Mouse (Mus musculus) megakaryocyte, embryonic 14.5 days (primary cell): ENCODE measurements around the gene Cdc6. TPM values are rescaled to one million over a fixed set of nuclear protein-coding genes. Genes with fewer than 3 reads are reported as not detected.

Experiments used
- H3K27me3 ChIP-seq: replicated peaks from 2 replicates; pipeline ENCODE3; 2012; ENCODE audit warnings: inconsistent platforms
- H3K36me3 ChIP-seq: replicated peaks from 2 replicates; pipeline ENCODE3; 2012; ENCODE audit warnings: low read length, inconsistent platforms, mixed read lengths
- H3K4me1 ChIP-seq: 2 replicates; pipeline ENCODE4 v1.6.1; 2012; ENCODE audit warnings: inconsistent platforms
- H3K4me3 ChIP-seq: replicated peaks from 2 replicates; pipeline ENCODE3; 2012; ENCODE audit warnings: moderate library complexity, mild to moderate bottlenecking, inconsistent platforms
- H3K9me3 ChIP-seq: 2 replicates; pipeline ENCODE4 v1.6.1; 2012; ENCODE audit warnings: inconsistent platforms
- FLI1 ChIP-seq: IDR thresholded peaks from 2 replicates; pipeline ENCODE4 v1.6.1; 2012; ENCODE audit warnings: low read length, inconsistent platforms, mixed read lengths
- GATA1 ChIP-seq: IDR thresholded peaks from 3 replicates; pipeline ENCODE4 v1.6.1; 2012; ENCODE audit warnings: mixed read lengths, low read length, inconsistent platforms, borderline replicate concordance
- polyA plus RNA-seq: library from polyadenylated mRNA; stranded (reverse); fragments of >175 nt; gene quantifications from 2 replicates; pipeline ENCODE4 v1.2.3, GENCODE M21; 2012; ENCODE audit warnings: low replicate concordance; ENCODE audit not compliant: insufficient read depth

Cdc6 gene
- polyA plus RNA-seq, 1 experiment: 0.44 TPM

DNA sequence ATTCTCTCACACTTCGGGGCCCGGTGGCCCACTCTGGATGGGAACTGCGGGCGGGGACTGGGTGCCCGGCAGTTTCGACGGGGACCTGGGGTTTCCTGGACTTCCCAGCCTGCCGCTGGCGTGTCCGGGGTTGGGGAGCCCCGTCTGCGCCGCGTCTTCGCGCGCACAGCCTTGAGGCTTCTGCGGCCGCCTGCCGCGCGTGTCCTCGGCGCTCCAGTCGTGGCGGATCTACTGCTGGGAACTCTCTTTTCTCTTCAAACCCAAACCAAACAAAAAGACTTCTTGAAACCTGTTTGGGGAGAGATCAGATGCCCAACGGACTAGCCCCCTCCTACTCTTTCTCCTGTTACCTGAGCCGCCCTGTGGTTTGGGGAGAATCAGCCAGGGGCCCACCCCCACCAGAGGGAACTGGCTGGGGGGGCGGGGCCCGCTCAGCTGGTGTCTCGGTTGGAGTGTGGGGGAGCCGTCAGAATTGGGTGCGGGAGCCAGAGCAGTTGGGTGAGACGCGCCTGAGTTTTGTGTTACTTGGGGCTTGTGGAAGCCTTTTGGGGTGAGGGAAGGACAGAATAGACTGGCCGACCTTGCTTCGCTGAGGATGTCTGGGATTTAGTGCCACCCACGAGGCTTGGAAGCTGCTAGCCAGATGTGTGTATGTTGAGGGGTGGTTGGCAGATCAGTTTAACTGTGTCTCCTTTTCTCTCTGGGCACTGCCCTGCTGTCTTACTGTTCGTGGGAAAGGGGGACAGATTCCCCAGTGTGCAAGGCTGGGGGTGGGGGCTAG, 30.5 kb downstream of the Cdc6 start:
- peak overlapping the region; percentile 93 for H3K4me3 ChIP-seq
- peaks cover 96% of the 10 kb centered on the region for H3K27me3 ChIP-seq
- TF ChIP-seq GATA1: no peak
- TF ChIP-seq FLI1: no peak
- peaks cover 82% of the 10 kb centered on the region for H3K4me1 ChIP-seq
- H3K9me3 ChIP-seq: peaks cover 11% of the 10 kb centered on the region
- H3K36me3 ChIP-seq: no peaks in the 10 kb centered on the region

GRCm38 (mm10) chr11:98938701-98939083, 31.1 kb downstream of the Cdc6 start:
- peak overlapping the region; percentile 93 for H3K4me3 ChIP-seq
- H3K4me1 ChIP-seq: peaks cover 82% of the 10 kb centered on the region
- TF ChIP-seq FLI1: no peak
- TF ChIP-seq GATA1: no peak
- H3K9me3 ChIP-seq: peaks cover 11% of the 10 kb centered on the region
- peaks cover 96% of the 10 kb centered on the region for H3K27me3 ChIP-seq
- H3K36me3 ChIP-seq: no peaks in the 10 kb centered on the region

DNA sequence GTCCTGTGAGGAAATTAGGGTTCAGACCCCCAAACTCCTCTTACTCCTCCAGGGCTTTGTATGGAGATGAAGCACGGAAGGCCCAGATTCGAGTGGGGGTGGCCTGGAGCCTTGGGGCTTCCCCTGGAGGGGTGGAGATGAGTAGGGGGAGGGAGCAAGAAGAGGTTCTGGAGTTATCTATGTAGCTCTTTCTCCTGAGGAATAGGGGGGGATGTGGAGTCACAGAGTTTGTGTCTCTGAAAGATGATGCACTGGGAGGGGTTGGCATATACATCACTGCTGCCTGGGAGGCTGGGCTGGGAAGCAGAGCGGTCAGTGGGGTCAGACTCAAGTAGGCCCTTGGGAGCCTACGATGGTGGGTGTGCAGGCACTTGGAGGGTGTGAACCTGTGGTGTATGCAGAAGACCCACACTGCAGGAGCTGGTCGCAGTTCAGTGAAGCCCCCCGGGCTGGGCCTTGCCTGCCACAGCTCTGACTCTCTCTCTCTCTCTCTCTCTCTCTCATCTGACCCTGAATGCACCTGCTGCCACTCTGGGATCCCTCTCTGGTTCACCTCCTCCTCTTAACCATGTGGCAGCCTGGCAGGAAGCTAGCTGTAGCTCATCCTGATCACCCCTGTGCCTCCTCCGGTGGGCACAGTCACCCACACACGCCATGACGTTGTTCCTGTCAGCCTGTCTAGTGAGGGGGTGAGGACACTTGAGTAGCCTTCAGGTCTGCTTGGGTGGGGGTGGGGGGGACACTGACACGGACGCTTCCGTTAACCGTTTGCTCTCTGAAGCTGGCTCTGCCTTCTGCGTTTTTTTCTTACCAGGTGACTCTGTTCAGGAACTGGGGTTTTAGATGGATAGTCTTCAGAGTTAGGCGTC, 31.7 kb downstream of the Cdc6 start:
- peaks cover 86% of the 10 kb centered on the region for H3K4me1 ChIP-seq
- peaks cover 7% of the 10 kb centered on the region for H3K9me3 ChIP-seq
- peaks cover 97% of the 10 kb centered on the region for H3K27me3 ChIP-seq
- no peaks in the 10 kb centered on the region for H3K36me3 ChIP-seq
- TF ChIP-seq GATA1 (no peak), FLI1 (no peak)
- H3K4me3 ChIP-seq: peak overlapping the region; percentile 93

DNA sequence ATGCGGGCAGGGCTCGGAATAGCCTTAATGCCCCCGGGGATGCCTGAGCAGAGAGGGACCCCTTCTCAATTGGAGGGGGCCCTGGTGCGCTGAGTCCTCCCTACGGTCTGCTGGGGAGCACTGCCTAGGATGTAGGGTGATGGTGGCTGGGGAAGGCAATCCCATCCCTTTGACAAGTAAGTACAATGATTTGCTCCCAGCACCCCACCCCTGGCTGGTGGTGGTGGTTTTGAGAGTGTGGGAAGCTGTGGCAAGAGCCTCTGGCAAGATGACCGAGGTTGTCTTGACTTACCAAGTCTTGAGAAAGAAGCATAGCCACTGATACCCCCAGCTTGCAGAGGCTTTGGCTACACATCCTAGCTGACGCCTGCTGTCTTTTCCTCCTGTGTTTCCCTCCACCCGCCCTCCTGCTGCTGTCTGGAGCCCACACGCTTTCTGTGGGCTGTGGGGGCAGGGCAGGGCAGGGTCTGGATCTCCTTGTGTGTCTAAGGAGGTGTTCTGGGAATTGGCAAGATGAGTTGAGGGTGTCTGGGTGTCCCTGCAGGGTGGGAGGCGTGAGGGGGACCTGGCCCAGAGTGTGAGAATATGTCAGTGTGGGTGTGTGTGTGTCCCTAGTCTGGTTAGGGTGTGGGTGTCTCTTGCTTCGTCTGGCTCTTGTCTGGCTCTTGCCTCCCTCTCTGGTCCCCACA, 32.5 kb downstream of the Cdc6 start:
- peaks cover 4% of the 10 kb centered on the region for H3K9me3 ChIP-seq
- H3K4me1 ChIP-seq: peaks cover 93% of the 10 kb centered on the region
- H3K36me3 ChIP-seq: no peaks in the 10 kb centered on the region
- TF ChIP-seq FLI1 (no peak), GATA1 (no peak)
- H3K27me3 ChIP-seq: peaks cover 98% of the 10 kb centered on the region
- H3K4me3 ChIP-seq: peak overlapping the region; percentile 93

- Histone ChIP-seq H3K27me3 (peaks cover 100% of the 10 kb centered on the region), H3K9me3 (no peaks in the 10 kb centered on the region), H3K36me3 (no peaks in the 10 kb centered on the region), H3K4me3 (peak overlapping the region; percentile 93), H3K4me1 (peaks cover 97% of the 10 kb centered on the region)
- TF ChIP-seq FLI1 (no peak), GATA1 (no peak)
Observed at GRCm38 (mm10) chr11:98940776-98941175, 33.2 kb downstream of the Cdc6 start.

GRCm38 (mm10) chr11:98941341-98941825, 33.8 kb downstream of the Cdc6 start:
- H3K36me3 ChIP-seq: no peaks in the 10 kb centered on the region
- H3K4me1 ChIP-seq: peaks cover 92% of the 10 kb centered on the region
- TF ChIP-seq GATA1 (no peak), FLI1 (no peak)
- H3K27me3 ChIP-seq: peaks cover 99% of the 10 kb centered on the region
- peak overlapping the region; percentile 93 for H3K4me3 ChIP-seq
- no peaks in the 10 kb centered on the region for H3K9me3 ChIP-seq

DNA sequence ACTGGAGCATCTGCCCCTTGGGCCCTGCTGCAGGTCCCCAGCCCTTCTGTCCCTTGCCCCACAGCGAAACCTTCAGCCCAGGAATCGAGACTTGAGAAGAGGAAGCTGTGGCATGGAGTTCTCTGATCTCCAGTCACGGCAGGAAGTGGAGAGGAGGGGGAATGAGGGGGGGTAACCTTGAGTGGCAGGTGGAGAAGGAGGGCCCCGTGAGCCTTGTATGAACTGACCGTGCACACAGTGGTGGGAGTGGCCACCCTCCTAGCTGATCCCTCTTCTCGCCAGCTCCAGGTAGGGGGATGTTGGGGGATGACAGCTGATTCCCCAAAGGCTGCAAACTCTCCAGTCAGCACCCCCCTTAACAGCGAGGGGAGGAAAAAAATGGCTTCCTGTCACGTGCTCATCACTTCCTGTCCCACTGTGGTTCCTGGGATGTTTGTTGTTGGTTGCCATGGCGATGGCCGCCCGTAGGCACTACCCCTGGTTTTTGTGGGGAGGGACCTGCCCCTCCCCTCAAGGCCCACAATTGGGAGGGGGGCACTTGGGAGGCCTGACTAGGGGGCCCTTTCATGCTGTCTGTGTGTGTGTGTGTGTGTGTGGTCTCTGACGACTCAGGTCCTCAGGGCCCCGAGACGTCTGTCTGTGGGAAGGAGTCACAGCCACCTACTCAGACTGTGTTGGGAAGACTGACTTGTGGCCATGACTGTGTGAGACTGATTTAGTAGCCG, 34.4 kb downstream of the Cdc6 start:
- peaks cover 95% of the 10 kb centered on the region for H3K27me3 ChIP-seq
- TF ChIP-seq FLI1: peak; percentile 80; the same call in 1 of the 2 replicates
- TF ChIP-seq GATA1: no peak
- peaks cover 87% of the 10 kb centered on the region for H3K4me1 ChIP-seq

DNA sequence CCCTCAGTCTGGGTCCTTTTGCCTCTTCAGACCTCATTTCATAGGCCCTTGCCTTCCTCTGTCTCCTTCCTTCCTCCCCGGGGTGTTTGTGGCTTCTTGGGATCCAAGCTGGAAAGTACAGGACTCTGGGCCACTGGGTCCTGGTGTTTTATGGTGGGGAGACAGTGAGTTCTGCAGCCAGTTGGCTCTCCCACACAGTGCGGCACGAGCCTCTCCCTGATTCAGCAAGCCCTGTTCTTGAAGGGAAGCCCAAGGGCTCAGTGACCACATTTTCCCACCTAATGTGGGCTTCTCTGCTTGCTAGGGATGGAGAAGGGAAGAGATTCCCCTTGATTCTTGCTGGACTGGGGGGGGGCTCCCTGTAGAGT, 34.9 kb downstream of the Cdc6 start:
- no peak for TF ChIP-seq GATA1
- TF ChIP-seq FLI1: no peak
- peaks cover 95% of the 10 kb centered on the region for H3K27me3 ChIP-seq

More for the DNA sequence above, 34.4 kb downstream of the Cdc6 start:
- no peaks in the 10 kb centered on the region for H3K36me3 ChIP-seq
- peak overlapping the region; percentile 93 for H3K4me3 ChIP-seq
- H3K9me3 ChIP-seq: no peaks in the 10 kb centered on the region

More for the DNA sequence above, 34.9 kb downstream of the Cdc6 start:
- H3K9me3 ChIP-seq: no peaks in the 10 kb centered on the region
- H3K4me3 ChIP-seq: peak overlapping the region; percentile 93
- H3K36me3 ChIP-seq: no peaks in the 10 kb centered on the region
- H3K4me1 ChIP-seq: peaks cover 87% of the 10 kb centered on the region
